Mouse (Mus musculus): ENCODE data around the gene Ddx54. TPM values are rescaled to one million over a fixed set of nuclear protein-coding genes. Genes with fewer than 3 reads are reported as not detected.

Gene Ddx54
- polyA plus RNA-seq, 1 experiment from 2014 or later: 46.9 TPM

DNA sequence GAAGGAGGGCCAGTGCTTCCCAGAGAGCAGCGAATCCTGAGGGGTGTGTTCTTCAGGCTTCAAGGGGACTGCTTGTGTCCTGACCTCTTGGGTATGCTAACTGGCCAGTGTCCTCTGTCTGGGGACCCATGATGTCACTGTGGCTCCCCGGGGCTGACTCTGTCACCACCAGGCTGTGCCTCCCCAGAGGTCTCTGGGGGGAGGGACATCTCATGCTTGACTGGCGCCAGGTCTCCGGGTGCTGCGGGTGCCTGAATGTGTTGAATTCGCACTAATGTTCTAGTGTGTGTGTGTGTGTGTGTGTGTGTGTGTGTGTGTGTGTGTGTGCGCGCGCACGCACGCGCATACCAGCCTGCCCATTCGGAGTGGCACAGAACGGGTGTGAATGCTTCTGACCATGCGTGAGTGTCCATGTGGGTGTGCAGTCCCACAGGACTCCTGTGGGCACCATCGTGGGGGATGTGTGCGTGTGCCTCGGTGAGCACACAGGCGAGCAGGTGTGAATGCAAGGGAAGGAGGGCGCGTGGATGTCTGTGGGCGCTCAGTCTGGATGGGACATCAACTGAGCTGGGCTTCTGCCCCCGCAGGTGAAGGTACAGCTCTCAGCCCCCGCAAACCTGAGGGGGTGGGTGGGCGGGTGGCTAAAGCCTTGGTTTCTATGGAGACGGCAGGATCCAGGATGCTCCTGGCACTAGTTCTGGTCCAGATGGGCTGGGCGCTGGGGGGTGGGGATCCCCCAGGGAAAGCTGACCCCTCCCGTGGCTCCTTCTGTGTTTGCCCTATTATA is 40.6 kb downstream of the Ddx54 start:
- ATAC-seq (replicated peaks): no peak
- H3K4me1 ChIP-seq: peaks cover 38% of the 10 kb centered on the region
- no peak overlapping the region for H3K9ac ChIP-seq (replicated peaks)
- no peak overlapping the region for H3K4me3 ChIP-seq
- no peaks in the 10 kb centered on the region for H3K36me3 ChIP-seq
- peaks cover 25% of the 10 kb centered on the region for H3K27me3 ChIP-seq
- WGBS: 74% methylated on average over 27 of the region's 28 CpGs
- no peaks in the 10 kb centered on the region for H3K9me3 ChIP-seq
- no peak overlapping the region for H3K4me2 ChIP-seq (replicated peaks)
- peak overlapping the region; percentile 52 for H3K27ac ChIP-seq (replicated peaks)

DNA sequence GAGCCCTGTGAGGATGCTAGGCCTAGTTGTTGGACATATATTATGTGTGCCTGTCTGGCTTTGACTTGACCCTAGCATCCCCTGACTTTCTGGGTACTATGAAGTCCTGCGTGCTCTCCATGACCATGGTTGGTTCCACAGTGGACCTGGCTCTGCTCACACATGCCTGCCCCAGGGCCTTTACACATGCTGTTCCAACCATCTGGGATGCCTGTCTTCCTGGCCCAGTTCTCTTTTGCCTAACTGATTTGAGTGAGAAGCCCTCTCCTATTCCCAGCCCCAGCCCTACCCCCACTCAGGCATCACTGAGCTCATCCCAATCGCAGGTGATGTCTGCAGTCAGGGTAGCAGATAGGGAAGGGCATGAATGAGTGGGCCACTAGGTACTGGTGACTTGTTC is 41.3 kb downstream of the Ddx54 start:
- H3K9me3 ChIP-seq: no peaks in the 10 kb centered on the region
- ATAC-seq (replicated peaks): no peak
- H3K9ac ChIP-seq (replicated peaks): no peak overlapping the region
- peak overlapping the region; percentile 52 for H3K27ac ChIP-seq (replicated peaks)
- H3K36me3 ChIP-seq: no peaks in the 10 kb centered on the region
- 90% methylated on average over 2 of the region's 2 CpGs for WGBS
- peaks cover 32% of the 10 kb centered on the region for H3K4me1 ChIP-seq
- H3K4me2 ChIP-seq (replicated peaks): no peak overlapping the region
- H3K27me3 ChIP-seq: peaks cover 19% of the 10 kb centered on the region
- H3K4me3 ChIP-seq: no peak overlapping the region

DNA sequence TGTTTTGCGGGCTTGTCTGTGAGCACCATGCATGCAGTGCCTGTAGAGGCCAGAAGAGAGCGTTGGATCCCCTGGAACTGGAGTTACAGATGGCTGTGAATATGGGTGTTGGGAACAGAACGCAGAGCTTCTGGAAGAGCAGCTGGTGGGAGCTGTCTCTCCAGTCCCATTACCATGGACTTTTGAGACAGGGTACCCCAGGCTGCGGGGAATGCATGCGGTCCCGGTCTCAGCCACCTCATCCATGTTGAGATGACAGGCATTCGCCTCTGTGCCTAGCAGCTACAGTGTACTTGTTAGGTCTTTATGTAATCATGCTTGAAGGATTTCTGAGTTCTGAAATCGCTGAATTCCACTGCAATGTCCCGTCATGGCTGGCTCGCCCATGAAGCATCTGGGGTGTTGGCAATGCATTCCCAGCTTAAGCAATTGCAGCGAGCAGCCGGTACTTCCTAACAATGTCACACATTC is 43.8 kb downstream of the Ddx54 start:
- H3K27ac ChIP-seq (replicated peaks): peak overlapping the region; percentile 77

GRCm38 (mm10) chr5:120660816-120661215 is 48.3 kb downstream of the Ddx54 start:
- Histone ChIP-seq H3K27ac (replicated peaks) (peak overlapping the region; percentile 72), H3K9ac (replicated peaks) (no peak overlapping the region), H3K9me3 (no peaks in the 10 kb centered on the region), H3K4me1 (peaks cover 12% of the 10 kb centered on the region; the same call in 1 of the 2 replicates), H3K4me2 (replicated peaks) (no peak overlapping the region), H3K36me3 (no peaks in the 10 kb centered on the region), H3K4me3 (no peak overlapping the region), H3K27me3 (no peaks in the 10 kb centered on the region)
- WGBS: 31% methylated on average over 5 of the region's 5 CpGs
- peak; percentile 60; the same call in 1 of the 2 replicates for ATAC-seq (replicated peaks)

More for the DNA sequence above, 43.8 kb downstream of the Ddx54 start:
- no peak for ATAC-seq (replicated peaks)
- H3K36me3 ChIP-seq: no peaks in the 10 kb centered on the region
- H3K9ac ChIP-seq (replicated peaks): no peak overlapping the region
- no peaks in the 10 kb centered on the region for H3K27me3 ChIP-seq
- WGBS: 65% methylated on average over 12 of the region's 12 CpGs
- H3K4me1 ChIP-seq: peaks cover 30% of the 10 kb centered on the region
- no peak overlapping the region for H3K4me3 ChIP-seq
- no peak overlapping the region for H3K4me2 ChIP-seq (replicated peaks)
- H3K9me3 ChIP-seq: no peaks in the 10 kb centered on the region

DNA sequence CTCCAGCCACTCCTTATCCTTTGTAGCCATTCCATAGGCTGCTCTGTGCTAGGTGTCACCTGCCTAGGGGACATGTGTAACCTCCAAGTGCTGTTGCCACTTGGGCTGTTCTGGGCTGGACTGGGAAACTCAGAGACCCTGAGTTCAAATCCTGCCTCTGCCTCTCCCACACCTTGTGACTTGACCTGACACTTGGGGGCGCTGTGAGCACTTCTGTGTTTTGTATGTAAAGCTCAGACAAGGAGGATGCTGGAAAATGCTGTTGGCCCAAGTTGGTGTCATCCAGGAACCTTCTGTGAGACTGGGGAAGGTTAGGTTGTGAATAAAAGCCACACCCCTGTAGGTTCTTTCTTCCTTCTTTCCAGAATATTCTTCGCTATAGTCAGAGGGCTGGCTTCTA is 52.3 kb downstream of the Ddx54 start:
- WGBS: 63% methylated on average over 2 of the region's 2 CpGs

GRCm38 (mm10) chr5:120668761-120669160 is 56.2 kb downstream of the Ddx54 start:
- Histone ChIP-seq H3K4me3 (no peak overlapping the region), H3K4me1 (no peaks in the 10 kb centered on the region), H3K27me3 (no peaks in the 10 kb centered on the region), H3K27ac (replicated peaks) (no peak overlapping the region), H3K36me3 (no peaks in the 10 kb centered on the region), H3K9me3 (no peaks in the 10 kb centered on the region), H3K4me2 (replicated peaks) (no peak overlapping the region), H3K9ac (replicated peaks) (no peak overlapping the region)
- no peak for ATAC-seq (replicated peaks)
- WGBS: 70% methylated on average over 7 of the region's 7 CpGs

More for the DNA sequence above, 52.3 kb downstream of the Ddx54 start:
- H3K9ac ChIP-seq (replicated peaks): no peak overlapping the region
- H3K4me2 ChIP-seq (replicated peaks): no peak overlapping the region
- H3K9me3 ChIP-seq: no peaks in the 10 kb centered on the region
- H3K27ac ChIP-seq (replicated peaks): no peak overlapping the region
- H3K4me3 ChIP-seq: no peak overlapping the region
- peaks cover 7% of the 10 kb centered on the region; the same call in 1 of the 2 replicates for H3K4me1 ChIP-seq
- no peaks in the 10 kb centered on the region for H3K36me3 ChIP-seq
- no peak for ATAC-seq (replicated peaks)
- no peaks in the 10 kb centered on the region for H3K27me3 ChIP-seq

GRCm38 (mm10) chr5:120670132-120670531 is 57.6 kb downstream of the Ddx54 start:
- peaks cover 5% of the 10 kb centered on the region; the same call in 1 of the 2 replicates for H3K4me1 ChIP-seq
- H3K4me3 ChIP-seq: no peak overlapping the region
- WGBS: 89% methylated on average over 7 of the region's 7 CpGs
- ATAC-seq (replicated peaks): no peak
- H3K27me3 ChIP-seq: no peaks in the 10 kb centered on the region
- no peak overlapping the region for H3K4me2 ChIP-seq (replicated peaks)
- no peaks in the 10 kb centered on the region for H3K36me3 ChIP-seq
- H3K9me3 ChIP-seq: no peaks in the 10 kb centered on the region
- H3K27ac ChIP-seq (replicated peaks): no peak overlapping the region
- no peak overlapping the region for H3K9ac ChIP-seq (replicated peaks)

- Histone ChIP-seq H3K9me3 (no peaks in the 10 kb centered on the region), H3K27ac (replicated peaks) (no peak overlapping the region), H3K9ac (replicated peaks) (no peak overlapping the region), H3K36me3 (no peaks in the 10 kb centered on the region), H3K4me1 (peaks cover 5% of the 10 kb centered on the region; the same call in 1 of the 2 replicates), H3K4me3 (no peak overlapping the region), H3K27me3 (no peaks in the 10 kb centered on the region), H3K4me2 (replicated peaks) (no peak overlapping the region)
- WGBS: 83% methylated on average over 3 of the region's 3 CpGs
- no peak for ATAC-seq (replicated peaks)
Observed at GRCm38 (mm10) chr5:120671865-120672264, 59.3 kb downstream of the Ddx54 start.

- H3K36me3 ChIP-seq: no peaks in the 10 kb centered on the region
- H3K9me3 ChIP-seq: no peaks in the 10 kb centered on the region
- ATAC-seq (replicated peaks): 0 out of 2 replicates have a peak, but pooled peaks have one; percentile 29
- no peak overlapping the region for H3K9ac ChIP-seq (replicated peaks)
- 12% methylated on average over 12 of the region's 12 CpGs for WGBS
- H3K27me3 ChIP-seq: no peaks in the 10 kb centered on the region
- no peak overlapping the region for H3K4me3 ChIP-seq
- H3K4me1 ChIP-seq: peaks cover 5% of the 10 kb centered on the region; the same call in 1 of the 2 replicates
- no peak overlapping the region for H3K4me2 ChIP-seq (replicated peaks)
- H3K27ac ChIP-seq (replicated peaks): no peak overlapping the region
Observed at GRCm38 (mm10) chr5:120673626-120674025, 61.1 kb downstream of the Ddx54 start.

- WGBS: 22% methylated on average over 21 of the region's 21 CpGs
- H3K4me1 ChIP-seq: peaks cover 8% of the 10 kb centered on the region
- H3K9me3 ChIP-seq: no peaks in the 10 kb centered on the region
- no peak overlapping the region for H3K27ac ChIP-seq (replicated peaks)
- no peak overlapping the region for H3K4me2 ChIP-seq (replicated peaks)
- ATAC-seq (replicated peaks): peak; percentile 17; the same call in 1 of the 2 replicates
- no peak overlapping the region for H3K4me3 ChIP-seq
- H3K27me3 ChIP-seq: no peaks in the 10 kb centered on the region
- H3K9ac ChIP-seq (replicated peaks): no peak overlapping the region
- no peaks in the 10 kb centered on the region for H3K36me3 ChIP-seq
Observed at GRCm38 (mm10) chr5:120674229-120675145, 61.9 kb downstream of the Ddx54 start.

GRCm38 (mm10) chr5:120677516-120677915 is 65.0 kb downstream of the Ddx54 start:
- Histone ChIP-seq H3K9ac (replicated peaks) (no peak overlapping the region), H3K4me2 (replicated peaks) (no peak overlapping the region), H3K27ac (replicated peaks) (no peak overlapping the region), H3K36me3 (peaks cover under 1% of the 10 kb centered on the region; the same call in 1 of the 2 replicates), H3K27me3 (no peaks in the 10 kb centered on the region), H3K4me3 (no peak overlapping the region), H3K4me1 (peaks cover 23% of the 10 kb centered on the region), H3K9me3 (no peaks in the 10 kb centered on the region)
- 34% methylated on average over 2 of the region's 2 CpGs for WGBS
- no peak for ATAC-seq (replicated peaks)
